Mouse (Mus musculus) c-Kit-negative CD71-positive TER-119-positive erythroid progenitor cells, embryonic 14.5 days (primary cell): ENCODE data around the gene Rabif.
A peak's percentile ranks its signal among the peaks of the same experiment; 100 is the strongest.

Source experiments
- DNase-seq: peaks from one replicate; pipeline ENCODE4 v3.0.0-alpha.2; 2013; ENCODE audit warnings: low read depth, low spot score

Gene Rabif

GRCm38 (mm10) chr1:134552396-134552795 is 57.9 kb downstream of the Rabif start:
- no peak for DNase-seq

DNA sequence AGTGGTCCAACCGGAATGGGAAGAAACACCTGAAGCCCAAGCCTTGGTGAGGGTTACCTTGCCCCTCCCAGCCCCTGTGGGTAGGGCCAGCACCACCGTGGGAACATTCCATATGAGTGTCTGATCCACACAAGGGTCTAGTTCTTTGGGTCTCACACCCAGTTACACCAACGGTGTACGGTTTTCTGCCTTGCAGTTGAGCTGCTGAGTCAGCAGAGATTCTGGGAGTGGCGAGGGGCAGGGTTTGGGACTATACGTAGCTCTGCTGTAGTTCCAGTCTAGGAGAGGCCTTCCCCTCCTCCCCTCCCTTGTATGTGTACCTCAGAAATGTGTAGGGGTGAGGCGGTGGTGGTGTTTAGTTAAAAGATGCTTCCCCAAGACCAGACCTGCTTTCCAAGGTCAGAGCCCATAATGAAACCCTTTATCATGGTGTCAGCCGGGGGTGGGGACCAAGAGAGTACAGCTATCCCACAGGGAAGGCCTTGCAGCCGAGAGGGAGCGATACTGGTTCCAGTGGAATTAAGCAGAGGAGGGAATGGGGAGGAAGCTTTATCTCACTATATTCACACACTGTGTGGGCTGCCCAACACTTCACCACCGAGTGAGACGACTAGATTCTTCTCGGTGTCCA is 60.9 kb downstream of the Rabif start:
- no peak for DNase-seq

DNA sequence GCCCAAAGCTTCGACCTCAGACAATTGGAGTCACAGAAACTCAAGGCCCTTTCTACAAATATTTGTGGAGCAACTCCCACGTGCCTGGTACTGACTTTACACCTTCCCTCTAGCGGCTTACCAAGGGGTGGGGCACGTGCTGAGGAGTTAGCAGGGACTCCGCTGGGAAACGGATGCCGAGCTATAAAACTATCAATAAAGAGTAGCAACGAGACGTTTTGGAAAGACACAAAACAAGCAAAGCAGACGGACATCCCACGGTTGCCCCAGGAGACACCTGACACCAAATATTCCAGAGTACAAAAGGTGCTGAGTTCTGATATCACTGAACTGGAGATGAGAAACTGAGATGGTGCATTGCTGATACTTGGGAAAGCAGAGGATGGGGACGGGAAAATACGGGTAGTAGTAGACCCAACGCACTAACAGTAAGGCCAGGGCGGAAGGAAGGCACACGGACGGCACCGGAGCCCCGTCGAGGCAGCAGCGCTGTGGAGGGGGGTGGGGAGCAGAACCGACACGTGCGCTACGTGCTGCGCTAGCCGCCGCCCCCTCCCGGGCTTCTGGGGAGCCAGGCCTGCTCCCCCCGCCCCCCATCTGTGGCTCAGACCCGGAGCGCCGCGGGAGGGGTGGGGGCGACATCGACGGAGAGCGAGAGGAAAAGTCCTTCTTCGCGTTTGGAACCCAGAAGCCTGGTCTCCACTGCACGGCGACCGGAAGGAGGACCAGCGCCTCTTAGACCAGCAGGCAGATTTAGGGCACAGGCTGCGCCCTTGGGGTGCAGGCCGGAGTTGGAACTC is 61.6 kb downstream of the Rabif start:
- DNase-seq: no peak

DNA sequence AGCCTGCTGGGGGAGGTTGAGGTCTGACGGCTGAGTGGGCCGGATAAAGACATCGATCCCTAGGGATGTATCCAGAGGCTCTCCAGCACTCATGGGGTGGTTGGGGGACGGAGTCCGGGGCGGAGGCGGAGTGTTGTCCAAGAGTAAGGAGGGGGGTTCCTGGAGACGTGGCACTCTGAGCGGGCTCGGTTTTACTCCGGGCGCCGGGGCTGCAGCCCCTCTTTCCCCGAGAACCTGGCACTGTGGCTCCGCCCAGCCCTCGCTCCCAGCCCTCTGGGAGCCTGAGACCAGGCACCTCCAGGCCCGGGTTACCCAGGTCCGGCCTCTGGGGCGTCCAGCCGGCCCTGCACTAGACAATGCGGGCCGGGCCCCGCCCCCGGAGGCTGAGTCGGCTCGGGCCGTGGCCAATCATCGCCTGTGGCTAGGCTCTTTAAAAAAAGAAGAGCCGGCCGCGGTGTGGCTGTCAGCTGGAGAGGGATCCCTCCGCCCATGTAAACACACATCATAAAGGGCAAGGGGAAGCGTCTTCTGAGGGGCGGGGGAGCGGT is 62.3 kb downstream of the Rabif start:
- peak; percentile 57 for DNase-seq
